7 mouse cellular contexts compared by ENCODE assay signal in the genomic region with DNA sequence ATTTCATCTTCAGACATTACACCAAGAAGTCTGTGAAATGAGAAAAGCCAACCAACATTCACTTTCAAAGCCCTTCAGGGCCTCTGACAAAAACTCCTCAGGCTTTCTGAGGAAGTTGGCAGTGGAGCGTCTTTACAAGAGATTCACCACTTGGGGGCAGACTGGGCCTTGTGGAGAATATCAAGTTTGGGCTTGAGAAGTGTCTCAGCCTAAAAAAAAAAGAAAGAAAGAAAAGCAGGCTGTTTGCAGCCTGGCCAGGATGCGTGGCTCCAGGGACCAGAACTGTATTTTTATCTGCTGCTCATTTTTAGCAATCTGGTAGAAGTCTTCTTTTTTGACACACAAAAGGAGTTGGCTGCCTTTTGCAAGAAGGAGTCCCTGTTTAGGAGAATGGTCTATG.
A peak's percentile ranks its signal among the peaks of the same experiment; 100 is the strongest.
DNase-seq lines count a peak whose midpoint lies in the region; ATAC-seq and TF ChIP-seq lines count a peak whose summit lies in the region.

No protein-coding gene starts in this region.

- H3K4me2 ChIP-seq in lung, postnatal 0 days (replicated peaks; ENCODE audit: low read depth, low read length) = no peak overlapping the region

- peaks cover 4% of the 10 kb centered on the region; the same call in 1 of the 2 replicates for H3K4me1 ChIP-seq in E14TG2a.4 (replicated peaks; ENCODE audit: low read depth, low read length)
- H3K4me1 ChIP-seq in lung, postnatal 0 days (ENCODE audit: insufficient read depth, low read depth, low read length) = no peaks in the 10 kb centered on the region

- H3K36me3 ChIP-seq in E14TG2a.4 (ENCODE audit: insufficient read depth, low read length) = no peaks in the 10 kb centered on the region
- H3K36me3 ChIP-seq in lung, postnatal 0 days (ENCODE audit: insufficient read depth, low read length) = no peaks in the 10 kb centered on the region

- no peak for TF ChIP-seq EP300 in lung, postnatal 0 days (IDR thresholded peaks at IDR 0.05)

- 5% methylated on average over 2 of the region's 2 CpGs for WGBS in lung, postnatal 0 days

- H3K27ac ChIP-seq in lung, postnatal 0 days (ENCODE audit: low read length) = no peak overlapping the region

- peaks cover 23% of the 10 kb centered on the region for H3K9me3 ChIP-seq in E14TG2a.4 (ENCODE audit: low read length)
- no peaks in the 10 kb centered on the region for H3K9me3 ChIP-seq in lung, postnatal 0 days (ENCODE audit: low read length)

- H3K27me3 ChIP-seq in E14TG2a.4 (ENCODE audit: insufficient read depth, low read length) = 0 out of 2 replicates have a peak, but pooled peaks cover 1% of the 10 kb centered on the region
- no peaks in the 10 kb centered on the region for H3K27me3 ChIP-seq in lung, postnatal 0 days (replicated peaks; ENCODE audit: insufficient read depth, low read length)

- no peak overlapping the region for H3K4me3 ChIP-seq in E14TG2a.4 (replicated peaks; ENCODE audit: low read length)
- no peak overlapping the region for H3K4me3 ChIP-seq in lung, postnatal 0 days (ENCODE audit: low read depth, low read length)

- DNase-seq in A20 (ENCODE audit: low read depth, low spot score) = peak; percentile 53
- peak; percentile 71 for DNase-seq in cerebellum, adult 9-10 months
- DNase-seq in frontal cortex, postnatal 36 days (ENCODE audit: low spot score in 2 of 2) = peak; percentile 75 to 89
- peak; percentile 76 to 81 for DNase-seq in kidney, postnatal 4 days
- peak; percentile 89 for DNase-seq in lung, postnatal 0 days (ENCODE audit: low spot score)
- peak; percentile 71 to 72 for DNase-seq in right cerebral cortex, postnatal 36 days (ENCODE audit: low spot score in 2 of 2)

- no peak overlapping the region for H3K9ac ChIP-seq in lung, postnatal 0 days (replicated peaks; ENCODE audit: low read depth)

- ATAC-seq in lung, postnatal 0 days = no peak

- peak; percentile 37 for TF ChIP-seq CTCF in E14TG2a.4 (conservative IDR thresholded peaks at IDR 0.05; ENCODE audit: low read length)
- TF ChIP-seq CTCF in lung, postnatal 0 days (IDR thresholded peaks at IDR 0.05) = peak; percentile 76
